Mouse (Mus musculus): Measurements from ENCODE around the gene Malrd1.

Gene Malrd1

GRCm38 (mm10) chr2:16029752-16030151, 503.5 kb downstream of the Malrd1 start:
- DNase-seq (ENCODE audit: extremely low read depth, low read depth): no peak

GRCm38 (mm10) chr2:16031559-16031958, 505.3 kb downstream of the Malrd1 start:
- no peak for DNase-seq (ENCODE audit: extremely low read depth, low read depth)

GRCm38 (mm10) chr2:16032804-16033203, 506.5 kb downstream of the Malrd1 start:
- no peak for DNase-seq (ENCODE audit: extremely low read depth, low read depth)

GRCm38 (mm10) chr2:16110696-16111095, 584.4 kb downstream of the Malrd1 start:
- DNase-seq (ENCODE audit: extremely low read depth, low read depth): no peak

GRCm38 (mm10) chr2:16113333-16113732, 587.1 kb downstream of the Malrd1 start:
- DNase-seq (ENCODE audit: extremely low read depth, low read depth): no peak

GRCm38 (mm10) chr2:16147999-16148398, 621.7 kb downstream of the Malrd1 start:
- no peak for DNase-seq (ENCODE audit: extremely low read depth, low read depth)

- DNase-seq (ENCODE audit: extremely low read depth, low read depth): no peak
These were observed 626.3 kb downstream of the Malrd1 start for GRCm38 (mm10) chr2:16152623-16153022.

GRCm38 (mm10) chr2:16163246-16163989, 637.1 kb downstream of the Malrd1 start:
- DNase-seq (ENCODE audit: extremely low read depth, low read depth): no peak

- DNase-seq (ENCODE audit: extremely low read depth, low read depth): no peak
These were observed 642.3 kb downstream of the Malrd1 start for GRCm38 (mm10) chr2:16168611-16169010.

GRCm38 (mm10) chr2:16172086-16172485, 645.8 kb downstream of the Malrd1 start:
- no peak for DNase-seq (ENCODE audit: extremely low read depth, low read depth)

- DNase-seq (ENCODE audit: extremely low read depth, low read depth): no peak
These were observed 647.1 kb downstream of the Malrd1 start for GRCm38 (mm10) chr2:16173355-16173754.

- DNase-seq (ENCODE audit: extremely low read depth, low read depth): no peak
These were observed 655.9 kb downstream of the Malrd1 start for GRCm38 (mm10) chr2:16182140-16182539.

GRCm38 (mm10) chr2:16183158-16183557, 656.9 kb downstream of the Malrd1 start:
- DNase-seq (ENCODE audit: extremely low read depth, low read depth): no peak

GRCm38 (mm10) chr2:16210016-16210415, 683.7 kb downstream of the Malrd1 start:
- DNase-seq (ENCODE audit: extremely low read depth, low read depth): no peak

- DNase-seq (ENCODE audit: extremely low read depth, low read depth): no peak
These were observed 686.5 kb downstream of the Malrd1 start for GRCm38 (mm10) chr2:16212752-16213151.

GRCm38 (mm10) chr2:16214111-16214510, 687.8 kb downstream of the Malrd1 start:
- DNase-seq (ENCODE audit: extremely low read depth, low read depth): no peak

GRCm38 (mm10) chr2:16228187-16228832, 702.0 kb downstream of the Malrd1 start:
- no peak for DNase-seq (ENCODE audit: extremely low read depth, low read depth)

- no peak for DNase-seq (ENCODE audit: extremely low read depth, low read depth)
These were observed 714.6 kb downstream of the Malrd1 start for GRCm38 (mm10) chr2:16240861-16241260.

GRCm38 (mm10) chr2:16243097-16243496, 716.8 kb downstream of the Malrd1 start:
- DNase-seq (ENCODE audit: extremely low read depth, low read depth): no peak

- no peak for DNase-seq (ENCODE audit: extremely low read depth, low read depth)
These were observed 722.6 kb downstream of the Malrd1 start for GRCm38 (mm10) chr2:16248861-16249260.

- no peak for DNase-seq (ENCODE audit: extremely low read depth, low read depth)
These were observed 726.0 kb downstream of the Malrd1 start for GRCm38 (mm10) chr2:16252274-16252673.
